8 mouse cellular contexts compared by ENCODE assay signal in the genomic region with DNA sequence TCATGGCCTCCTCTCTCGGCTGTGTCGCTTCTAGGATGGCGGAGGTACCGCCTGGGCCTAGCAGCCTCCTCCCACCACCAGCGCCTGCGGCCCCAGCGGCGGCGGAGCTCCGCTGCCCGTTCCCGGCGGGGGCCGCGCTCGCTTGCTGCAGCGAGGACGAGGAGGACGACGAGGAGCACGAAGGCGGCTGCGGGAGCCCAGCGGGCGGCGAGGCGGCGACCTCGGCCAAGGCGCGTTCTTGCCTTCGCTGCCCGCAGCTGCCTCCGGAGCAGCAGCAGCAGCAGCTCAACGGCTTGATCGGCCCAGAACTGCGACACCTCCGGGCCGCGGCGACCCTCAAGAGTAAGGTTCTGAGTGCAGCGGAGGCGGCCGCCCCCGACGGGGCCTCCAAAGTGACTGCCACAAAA. TPM values are rescaled to one million over a fixed set of nuclear protein-coding genes. Genes with fewer than 3 reads are reported as not detected.
A peak's percentile ranks its signal among the peaks of the same experiment; 100 is the strongest.
DNase-seq lines count a peak whose midpoint lies in the region; ATAC-seq and TF ChIP-seq lines count a peak whose summit lies in the region.

No protein-coding gene starts in this region.

- peak overlapping the region; percentile 95 for H3K9ac ChIP-seq in ES-Bruce4 (ENCODE audit: low read depth, poor library complexity, severe bottlenecking)
- peak overlapping the region; percentile 94 for H3K9ac ChIP-seq in lung, embryonic 15.5 days

- DNase-seq in fibroblast of lung, adult 2 months (ENCODE audit: low read depth): peak; percentile 11
- peak; percentile 45 to 67 for DNase-seq in heart, postnatal 36 days
- DNase-seq in layer of hippocampus, adult 9-11 months: peak; percentile 31
- DNase-seq in thymus, adult 2 months: peak; percentile 67

- ATAC-seq in lung, embryonic 15.5 days (ENCODE audit: borderline replicate concordance, extremely low read depth, low FRiP score, low TSS enrichment): peak; percentile 80
- ATAC-seq in neutrophil, adult 5-6 weeks (ENCODE audit: extremely low read depth, insufficient number of reproducible peaks, low FRiP score, poor library complexity, severe bottlenecking): peak; percentile 46

- no peak overlapping the region for H3K27ac ChIP-seq in ES-Bruce4 (ENCODE audit: insufficient read depth, low read length)
- H3K27ac ChIP-seq in bone marrow macrophage, adult 2 months (ENCODE audit: insufficient read depth, low read depth, low read length): peak overlapping the region; percentile 13; the same call in 1 of the 2 replicates
- H3K27ac ChIP-seq in lung, embryonic 15.5 days: peak overlapping the region; percentile 77
- H3K27ac ChIP-seq in thymus, adult 2 months (ENCODE audit: control insufficient read depth, insufficient read depth, low read length): no peak overlapping the region

- no peaks in the 10 kb centered on the region for H3K27me3 ChIP-seq in ES-Bruce4 (ENCODE audit: control insufficient read depth, insufficient read depth, low read length, poor library complexity, severe bottlenecking)
- no peaks in the 10 kb centered on the region for H3K27me3 ChIP-seq in lung, embryonic 15.5 days
- no peaks in the 10 kb centered on the region for H3K27me3 ChIP-seq in thymus, adult 2 months (ENCODE audit: control insufficient read depth, insufficient read depth, low read length)

- intact Hi-C loops in heart, postnatal 36 days (cut with DNase I): loop anchor here (5.0 kb wide), 2 partner anchors 105 to 725 kb away; a partner anchor contains a TSS

- TF ChIP-seq EP300 in ES-Bruce4 (IDR thresholded peaks at IDR 0.05; ENCODE audit: insufficient read depth, low read depth, low read length): no peak

- H3K4me2 ChIP-seq in lung, embryonic 15.5 days: peak overlapping the region; percentile 84

- TF ChIP-seq POLR2A in ES-Bruce4 (IDR thresholded peaks at IDR 0.05; ENCODE audit: insufficient read depth, low read length): no peak
- no peak for TF ChIP-seq POLR2A in bone marrow macrophage, adult 2 months (IDR thresholded peaks at IDR 0.05; ENCODE audit: borderline replicate concordance, low read depth, low read length)
- TF ChIP-seq POLR2A in thymus, adult 2 months (IDR thresholded peaks at IDR 0.05; ENCODE audit: control insufficient read depth, extremely low read depth, insufficient read depth, low read length, poor library complexity): no peak

- H3K9me3 ChIP-seq in ES-Bruce4 (replicated peaks; ENCODE audit: control insufficient read depth, insufficient read depth, low read length, poor library complexity, severe bottlenecking): no peaks in the 10 kb centered on the region
- H3K9me3 ChIP-seq in lung, embryonic 15.5 days: no peaks in the 10 kb centered on the region

- H3K4me1 ChIP-seq in ES-Bruce4 (ENCODE audit: control insufficient read depth, insufficient read depth, low read length): no peaks in the 10 kb centered on the region
- peaks cover 12% of the 10 kb centered on the region for H3K4me1 ChIP-seq in bone marrow macrophage, adult 2 months (ENCODE audit: control insufficient read depth, insufficient read depth, low read length)
- peaks cover 21% of the 10 kb centered on the region for H3K4me1 ChIP-seq in lung, embryonic 15.5 days
- H3K4me1 ChIP-seq in thymus, adult 2 months (replicated peaks; ENCODE audit: control insufficient read depth, insufficient read depth, low read length): peaks cover 11% of the 10 kb centered on the region

- H3K4me3 ChIP-seq in ES-Bruce4 (ENCODE audit: low read depth, low read length): peak overlapping the region; percentile 79
- H3K4me3 ChIP-seq in bone marrow macrophage, adult 2 months (ENCODE audit: insufficient read depth, low read length): peak overlapping the region; percentile 81
- H3K4me3 ChIP-seq in lung, embryonic 15.5 days: peak overlapping the region; percentile 94
- peak overlapping the region; percentile 84 for H3K4me3 ChIP-seq in thymus, adult 2 months (ENCODE audit: control insufficient read depth, insufficient read depth, low read length)

- peaks cover 14% of the 10 kb centered on the region for H3K36me3 ChIP-seq in ES-Bruce4 (ENCODE audit: control insufficient read depth, insufficient read depth, low read length, poor library complexity, severe bottlenecking)
- 0 out of 2 replicates have a peak, but pooled peaks cover 4% of the 10 kb centered on the region for H3K36me3 ChIP-seq in lung, embryonic 15.5 days
- no peaks in the 10 kb centered on the region for H3K36me3 ChIP-seq in thymus, adult 2 months (ENCODE audit: control insufficient read depth, insufficient read depth, low read length)

- TF ChIP-seq CTCF in ES-Bruce4 (IDR thresholded peaks at IDR 0.05; ENCODE audit: low read depth, low read length): no peak
- no peak for TF ChIP-seq CTCF in bone marrow macrophage, adult 2 months (IDR thresholded peaks at IDR 0.05; ENCODE audit: low read depth, low read length)
- no peak for TF ChIP-seq CTCF in thymus, adult 2 months (IDR thresholded peaks at IDR 0.05; ENCODE audit: borderline replicate concordance, control insufficient read depth, extremely low read depth, insufficient read depth, low read length, poor library complexity)

- WGBS in lung, embryonic 15.5 days: under 1% methylated on average over 46 of the region's 46 CpGs
- under 1% methylated on average over 46 of the region's 46 CpGs for WGBS in thymus, adult 2 months

RNA-seq across cellular contexts. Expression of a gene that starts 0.6 kb away (rescaled TPM):
- polyA plus RNA-seq in ES-Bruce4 (2011; ENCODE audit: insufficient read depth, insufficient read length, low read depth, missing spikeins): 59.6 and 60.8 TPM in 2 replicates
- 17.9 and 18.4 TPM in 2 replicates for polyA plus RNA-seq in bone marrow macrophage, adult 2 months (2012; ENCODE audit: insufficient read depth, insufficient read length, missing spikeins)
- total RNA-seq in heart, postnatal 36 days (2021): 10 to 100 TPM; 25.6 to 26.6 TPM
- polyA plus RNA-seq in lung, embryonic 15.5 days (2015; fragmentation: Nextera tagmentation; extraction: Ambion mirVana): 9.6 and 10.4 TPM in 2 replicates
- total RNA-seq in neutrophil, adult 5-6 weeks (2017): 62.3 and 63.4 TPM in 2 replicates
- 9.3 and 11.1 TPM in 2 replicates for polyA plus RNA-seq in thymus, adult 2 months (2012; rRNA removed)

Comparison
In these comparisons a context has a peak if more than half of its experiments do, and no peak if none do; other contexts are left out.
1. H3K27ac ChIP-seq: peak in bone marrow macrophage, adult 2 months (single experiment) and lung, embryonic 15.5 days (single experiment); none in ES-Bruce4 (single experiment) and thymus, adult 2 months (single experiment).
2. DNase-seq: peak in every context shown above with its lines; median percentile 67 in thymus, adult 2 months; 56 in heart, postnatal 36 days; 31 in layer of hippocampus, adult 9-11 months; 11 in fibroblast of lung, adult 2 months.
3. Peak in every context shown above with its lines, with median percentiles within 50 percentile points of each other: H3K4me3 ChIP-seq.